Mouse (Mus musculus) right cerebral cortex, postnatal 4 days (tissue): ENCODE data around the gene Mpv17l.
"Not testable (repeated sequence)": the region's sequence is repeated elsewhere in the genome, so short reads cannot be mapped to it uniquely, and the experiment has no call there.

Source experiments
- DNase-seq: peaks from one replicate; pipeline ENCODE4 v3.0.0-alpha.2; 2022

Mpv17l gene

GRCm38 (mm10) chr16:13902888-13903483 is at the start of gene Mpv17l, which contains the start of gene Pdxdc1:
TSS of gene Mpv17l (plus strand) at chr16:13903161.
TSS of gene Pdxdc1 (minus strand) at chr16:13903131.
- DNase-seq, result peak; percentile 97

- DNase-seq, result no peak
These were observed 49.1 kb upstream of the Mpv17l start for GRCm38 (mm10) chr16:13853886-13854285.

GRCm38 (mm10) chr16:13866076-13866475 is 36.9 kb upstream of the Mpv17l start:
- no peak for DNase-seq

DNA sequence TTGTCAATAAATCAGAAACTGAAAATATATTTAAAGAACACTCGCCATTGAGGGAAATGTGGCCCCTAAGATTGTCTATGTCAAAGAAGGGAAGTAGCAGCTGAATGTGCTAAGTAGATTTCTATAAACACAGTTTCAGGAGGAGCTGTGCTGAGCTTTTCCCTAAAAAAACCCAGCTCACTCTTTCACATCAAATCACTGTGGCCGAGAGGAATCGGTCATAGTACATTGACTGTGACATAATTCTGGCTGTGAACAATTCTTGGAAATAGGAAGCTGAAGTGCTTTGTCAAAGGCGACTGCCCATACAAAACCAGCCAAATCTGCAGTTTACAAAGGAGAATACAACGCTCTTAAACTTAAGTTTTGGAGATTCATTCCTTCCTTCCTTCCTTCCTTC is 36.3 kb upstream of the Mpv17l start:
- no peak for DNase-seq

DNA sequence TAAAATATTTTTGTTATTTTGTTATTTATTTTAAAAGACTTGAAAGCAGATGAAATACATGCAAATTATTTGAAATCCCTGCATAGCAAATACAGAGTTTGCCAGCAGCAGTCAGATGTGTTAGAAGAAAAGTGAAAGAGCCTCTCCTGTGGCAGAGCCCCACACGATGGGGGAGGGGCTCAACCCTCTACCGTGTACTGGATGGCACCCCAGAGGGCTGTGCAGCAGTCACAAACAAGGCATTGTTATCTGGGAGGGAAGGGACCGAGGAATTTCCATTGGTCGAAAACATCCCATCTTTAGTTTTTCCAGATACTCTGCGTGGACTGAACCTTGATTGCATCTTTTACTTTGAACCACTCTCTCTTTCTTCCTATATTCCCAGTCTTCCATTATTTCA is 35.6 kb upstream of the Mpv17l start:
- DNase-seq, result peak; percentile 23

- DNase-seq, result peak; percentile 7
These were observed 34.9 kb upstream of the Mpv17l start for GRCm38 (mm10) chr16:13867910-13868514.

- no peak for DNase-seq
These were observed 27.5 kb upstream of the Mpv17l start for GRCm38 (mm10) chr16:13875483-13875882.

- no peak for DNase-seq
These were observed 19.7 kb upstream of the Mpv17l start for GRCm38 (mm10) chr16:13883094-13883774.

GRCm38 (mm10) chr16:13890449-13890848 is 12.5 kb upstream of the Mpv17l start:
- DNase-seq, result no peak

- DNase-seq, result no peak
These were observed 10.1 kb upstream of the Mpv17l start for GRCm38 (mm10) chr16:13892850-13893249.

- no peak for DNase-seq
These were observed 8.9 kb upstream of the Mpv17l start for GRCm38 (mm10) chr16:13894097-13894496.

DNA sequence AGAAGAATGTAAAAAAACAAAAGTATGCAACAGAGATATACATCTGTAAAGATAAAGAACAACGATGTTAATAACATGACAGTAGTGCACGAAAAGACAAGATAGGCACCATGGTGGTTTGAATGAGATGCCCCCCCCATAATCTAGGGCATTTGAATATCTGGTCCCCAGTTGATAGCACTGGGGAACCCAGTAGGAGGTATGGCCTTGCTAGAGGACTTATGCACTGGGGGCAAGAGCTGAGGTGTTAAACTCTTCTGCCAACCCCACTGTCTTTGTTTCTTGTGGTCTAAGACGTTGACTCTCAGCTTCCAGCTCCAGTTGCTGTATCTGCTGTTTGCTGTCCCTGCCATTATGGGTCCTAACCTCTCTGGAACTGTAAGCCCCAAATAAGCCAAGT is 7.2 kb upstream of the Mpv17l start:
- DNase-seq, result no peak

- DNase-seq, result no peak
These were observed 6.6 kb upstream of the Mpv17l start for GRCm38 (mm10) chr16:13896357-13896756.

- DNase-seq, result no peak
These were observed 4.0 kb upstream of the Mpv17l start for GRCm38 (mm10) chr16:13898981-13899380.

DNA sequence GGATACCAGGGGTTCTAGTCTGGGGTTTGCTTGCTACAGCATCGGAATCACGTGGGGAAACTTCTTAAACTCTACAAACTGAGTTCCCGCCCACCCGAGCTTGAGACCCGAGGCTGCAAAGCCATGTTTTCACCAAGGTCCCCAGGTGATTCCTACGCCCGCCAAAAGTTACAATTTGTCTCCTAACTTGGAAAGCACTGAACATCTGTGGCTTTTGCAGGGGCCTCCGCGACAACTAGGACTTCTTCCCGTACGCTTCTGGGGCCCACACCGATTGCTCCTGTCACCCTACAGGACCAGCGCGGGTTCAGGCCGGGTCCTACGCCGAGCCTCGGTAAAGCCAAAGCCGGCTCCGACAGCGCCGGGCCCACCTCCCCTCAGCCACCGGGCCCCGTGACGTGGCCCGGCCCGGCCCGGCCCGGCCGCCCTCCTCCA is 547 bp upstream of the Mpv17l start:
- DNase-seq, result no peak

GRCm38 (mm10) chr16:13903488-13903887 is 527 bp downstream of the Mpv17l start:
- DNase-seq, result peak; percentile 76

DNA sequence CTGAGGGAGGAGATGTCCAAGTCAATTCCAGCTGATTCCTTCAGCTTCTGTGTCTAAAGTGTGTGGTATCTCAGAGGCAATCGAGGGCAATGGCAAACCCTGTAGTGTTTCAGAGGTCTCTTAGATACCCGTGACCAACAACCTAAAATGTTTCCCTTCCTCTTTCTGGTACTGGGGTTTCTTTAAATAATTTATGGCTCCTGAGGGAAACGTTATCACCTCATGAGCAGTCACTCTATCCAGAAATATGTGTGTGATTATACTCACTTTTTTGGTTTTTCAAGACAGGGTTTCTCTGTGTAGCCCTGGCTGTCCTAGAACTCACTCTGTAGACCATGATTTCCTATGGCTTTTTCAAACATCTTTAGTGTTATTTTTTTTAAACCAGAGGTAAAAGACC is 4.3 kb downstream of the Mpv17l start:
- no peak for DNase-seq

DNA sequence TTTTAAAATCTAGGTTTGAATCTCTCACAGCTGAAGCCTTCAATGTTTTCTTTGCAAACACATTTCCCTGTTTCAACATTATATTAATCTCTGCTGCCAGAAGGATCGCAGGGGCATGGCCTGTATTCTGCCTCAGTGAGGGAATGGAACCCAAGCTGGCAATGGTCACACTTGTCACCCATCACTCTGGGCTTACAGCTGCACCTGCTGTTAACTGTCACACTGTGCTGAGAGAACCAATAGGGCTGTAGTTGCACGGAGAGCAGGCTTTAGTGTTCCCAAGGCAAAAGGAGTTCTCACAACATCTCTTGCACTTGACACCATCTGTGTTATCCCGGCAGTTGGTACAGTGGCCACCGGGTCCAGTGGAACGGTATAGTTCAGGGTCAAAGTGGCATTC is 17.1 kb downstream of the Mpv17l start:
- no peak for DNase-seq

- no peak for DNase-seq
These were observed 18.1 kb downstream of the Mpv17l start for GRCm38 (mm10) chr16:13921063-13921462.

- DNase-seq, result no peak
These were observed 18.8 kb downstream of the Mpv17l start for GRCm38 (mm10) chr16:13921781-13922180.

DNA sequence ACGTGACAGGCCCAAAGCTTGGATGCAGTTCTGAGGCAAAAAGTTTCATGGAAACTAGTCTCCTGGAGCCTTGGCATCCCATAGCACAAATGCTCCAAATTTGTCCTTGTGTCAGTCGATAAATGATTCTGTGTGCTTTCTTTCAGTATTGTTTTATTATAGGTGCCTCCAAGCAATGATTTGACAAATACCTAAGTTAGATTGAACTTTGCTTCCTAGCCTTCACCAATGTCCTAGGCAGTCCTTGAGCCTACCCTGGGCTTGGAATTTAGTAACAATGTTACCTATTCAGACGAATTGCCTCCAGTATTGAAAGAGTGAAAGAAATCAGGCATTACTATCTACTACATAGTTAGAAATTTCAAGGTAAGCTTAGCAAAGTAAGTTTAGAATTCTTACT is 19.5 kb downstream of the Mpv17l start:
- not testable (repeated sequence) for DNase-seq

DNA sequence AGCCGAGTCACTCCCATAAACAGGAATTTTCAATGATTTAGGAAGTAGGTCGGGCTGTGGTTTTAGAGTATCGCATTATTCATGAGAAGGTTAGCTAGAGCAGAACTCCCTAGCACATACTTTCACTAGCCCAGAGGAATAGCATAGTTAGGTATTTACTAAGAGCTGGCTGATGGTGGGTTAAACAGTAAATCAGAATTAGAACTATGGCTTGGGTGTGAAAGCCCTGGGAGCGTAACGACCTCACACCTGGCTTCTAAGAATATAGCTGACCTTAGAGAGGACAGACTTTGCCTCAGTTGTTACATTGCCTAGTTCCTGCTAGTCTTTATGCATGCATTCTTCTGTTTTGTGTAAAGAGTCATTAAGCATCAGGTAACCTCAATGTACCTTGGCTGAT is 20.0 kb downstream of the Mpv17l start:
- not testable (repeated sequence) for DNase-seq

GRCm38 (mm10) chr16:13927456-13928075 is 24.6 kb downstream of the Mpv17l start:
- DNase-seq, result no peak
